Mouse (Mus musculus) embryonic fibroblast, embryonic 13.5 days (primary cell): ENCODE measurements around the gene Slc25a36.

ENCODE experiments used
- CTCF ChIP-seq: IDR thresholded peaks from 2 replicates; pipeline ENCODE4 v1.5.1; 2011; ENCODE audit warnings: mild to moderate bottlenecking, control low read depth, low read length, moderate library complexity, borderline replicate concordance; ENCODE audit not compliant: insufficient read depth
- POLR2A ChIP-seq: IDR thresholded peaks from 2 replicates; pipeline ENCODE4 v1.6.1; 2011; ENCODE audit warnings: low read depth, mild to moderate bottlenecking, control low read depth, low read length, moderate library complexity

DNA sequence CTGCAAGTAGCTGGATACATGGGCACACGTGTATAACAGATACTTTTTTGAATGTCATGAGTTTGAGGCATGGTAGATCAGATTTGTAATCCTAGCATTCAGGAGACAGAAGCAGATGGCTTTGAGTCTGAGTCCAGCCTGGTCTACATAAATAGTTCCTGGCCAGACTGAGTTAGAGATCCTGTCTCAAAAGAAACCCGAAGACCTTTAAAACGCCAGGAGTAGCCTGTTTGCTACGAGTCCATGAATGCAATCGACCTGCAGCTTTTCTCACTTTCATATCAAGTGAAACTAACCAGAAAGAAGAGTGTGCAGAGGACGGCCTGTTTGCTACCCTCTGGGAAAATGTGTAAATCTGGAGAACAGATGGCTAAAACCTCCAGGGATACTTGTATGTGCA is 43.2 kb downstream of the Slc25a36 start:
- TF ChIP-seq POLR2A (no peak), CTCF (no peak)
